Mouse (Mus musculus): ENCODE measurements around the gene Mtnr1b.

- TF ChIP-seq EP300 (IDR thresholded peaks at IDR 0.05; ENCODE audit: low read depth) (no peak), CTCF (IDR thresholded peaks at IDR 0.05; ENCODE audit: low read depth) (no peak)
These were observed 29.8 kb upstream of the Mtnr1b start for GRCm38 (mm10) chr9:15903948-15904750.
